Mouse (Mus musculus) activated CD4-positive, CD25-positive, alpha-beta regulatory T cell, adult 4 months (primary cell): Measurements from ENCODE around the gene Asb6. TPM values are rescaled to one million over a fixed set of nuclear protein-coding genes. Genes with fewer than 3 reads are reported as not detected.

Experiments
- ATAC-seq: one replicate; pipeline ENCODE4 v1.8.0; 2017
- polyA plus RNA-seq, 2 experiments: library from polyadenylated mRNA; unstranded; fragments of 100-300 nt; shearing (Covaris generic); gene quantifications; one replicate each; pipeline ENCODE4 v1.2.1; 2017

The Asb6 gene
- polyA plus RNA-seq, 2 experiments from 2014 or later = 27.4 to 36.2 TPM

GRCm38 (mm10) chr2:30795271-30795888 lies 34.8 kb downstream of the Asb6 start:
- ATAC-seq = no peak

- ATAC-seq = peak; percentile 65
These were observed 35.7 kb downstream of the Asb6 start for GRCm38 (mm10) chr2:30794179-30795108.

GRCm38 (mm10) chr2:30792061-30792460 lies 38.1 kb downstream of the Asb6 start:
- no peak for ATAC-seq

GRCm38 (mm10) chr2:30787466-30787865 lies 42.7 kb downstream of the Asb6 start:
- ATAC-seq = no peak

GRCm38 (mm10) chr2:30784078-30784994 lies 45.8 kb downstream of the Asb6 start:
- no peak for ATAC-seq

- ATAC-seq = no peak
These were observed 46.8 kb downstream of the Asb6 start for GRCm38 (mm10) chr2:30783346-30783745.

- ATAC-seq = no peak
These were observed 47.5 kb downstream of the Asb6 start for GRCm38 (mm10) chr2:30782312-30783290.

GRCm38 (mm10) chr2:30779241-30779640 lies 50.9 kb downstream of the Asb6 start:
- ATAC-seq = no peak

GRCm38 (mm10) chr2:30778235-30778634 lies 51.9 kb downstream of the Asb6 start:
- ATAC-seq = no peak

GRCm38 (mm10) chr2:30777266-30777665 lies 52.9 kb downstream of the Asb6 start:
- ATAC-seq = no peak

GRCm38 (mm10) chr2:30775955-30776354 lies 54.2 kb downstream of the Asb6 start:
- no peak for ATAC-seq

- no peak for ATAC-seq
These were observed 56.7 kb downstream of the Asb6 start for GRCm38 (mm10) chr2:30773313-30774005.

Other genes starting within 250 kb of the Asb6 start
- 1 to 10 TPM; 1.2 to 2.0 TPM for gene Cstad, start 235.3 kb downstream of the Asb6 start, polyA plus RNA-seq
- gene 1700001O22Rik, start 26.7 kb downstream of the Asb6 start, polyA plus RNA-seq = under 1 TPM; 0.73 to 0.76 TPM
- gene Ntmt1, start 22.5 kb downstream of the Asb6 start, polyA plus RNA-seq = 10 to 100 TPM; 28.2 to 38.9 TPM
- gene Prrx2, start 4.6 kb upstream of the Asb6 start, polyA plus RNA-seq = not detected
- under 1 TPM in 1 of 2 experiments, not detected in 1; 0.09 TPM for gene Ptges, start 99.5 kb upstream of the Asb6 start, polyA plus RNA-seq
- gene Tor1b, start 122.6 kb upstream of the Asb6 start, polyA plus RNA-seq = 10 to 100 TPM; 18.1 to 19.9 TPM
- 10 to 100 TPM; 63.1 to 67.7 TPM for gene Tor1a, start 137.6 kb upstream of the Asb6 start, polyA plus RNA-seq
- gene BC005624, start 151.9 kb upstream of the Asb6 start, polyA plus RNA-seq = 10 to 100 TPM; 74.8 to 81.0 TPM
- 10 to 100 TPM; 11.6 to 15.0 TPM for gene Usp20, start 151.9 kb upstream of the Asb6 start, polyA plus RNA-seq